Mouse (Mus musculus) kidney, adult 2 months (tissue): ENCODE measurements around the gene Gm44503.

ENCODE experiments used
- CTCF ChIP-seq: fragments of 200-500 bp; conservative IDR thresholded peaks from 2 replicates; pipeline ENCODE4 v1.5.1; 2011; ENCODE audit warnings: low read depth, mild to moderate bottlenecking, control low read depth, low read length, moderate library complexity, mixed read lengths; ENCODE audit not compliant: insufficient read depth, insufficient read length
- POLR2A ChIP-seq: fragments of 200-500 bp; IDR thresholded peaks from one replicate; pipeline ENCODE4 v1.6.1; 2011; ENCODE audit warnings: low read depth, low read length, control low read depth

DNA sequence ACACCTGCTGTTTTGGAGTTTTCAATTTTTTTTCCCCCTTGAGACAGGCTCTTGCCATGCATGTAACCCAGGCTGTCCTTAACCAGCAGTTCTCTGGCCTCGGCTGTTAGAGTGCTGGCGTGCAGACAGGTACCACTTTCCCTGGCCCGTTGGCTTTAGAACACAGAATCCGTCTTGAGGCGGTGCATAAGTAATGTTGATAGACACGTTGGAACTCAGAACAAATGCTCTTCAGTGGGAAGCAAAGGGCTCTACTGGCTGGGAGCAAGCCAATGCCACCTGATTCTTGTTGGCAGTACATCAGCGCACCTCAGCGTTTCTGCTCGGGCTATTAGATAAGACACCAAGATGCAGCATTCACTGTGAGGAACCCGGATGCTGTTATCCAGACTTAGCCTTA lies 61.2 kb downstream of the Gm44503 start:
- TF ChIP-seq CTCF: no peak
- TF ChIP-seq POLR2A: no peak
